Mouse (Mus musculus) liver, adult (tissue): ENCODE measurements around the gene Lin7c.

ENCODE experiments used
- GATA4 ChIP-seq: IDR thresholded peaks from 2 replicates; pipeline ENCODE4 v1.6.1; 2014; ENCODE audit warnings: mild to moderate bottlenecking, low read length; ENCODE audit not compliant: insufficient replicate concordance

The Lin7c gene

DNA sequence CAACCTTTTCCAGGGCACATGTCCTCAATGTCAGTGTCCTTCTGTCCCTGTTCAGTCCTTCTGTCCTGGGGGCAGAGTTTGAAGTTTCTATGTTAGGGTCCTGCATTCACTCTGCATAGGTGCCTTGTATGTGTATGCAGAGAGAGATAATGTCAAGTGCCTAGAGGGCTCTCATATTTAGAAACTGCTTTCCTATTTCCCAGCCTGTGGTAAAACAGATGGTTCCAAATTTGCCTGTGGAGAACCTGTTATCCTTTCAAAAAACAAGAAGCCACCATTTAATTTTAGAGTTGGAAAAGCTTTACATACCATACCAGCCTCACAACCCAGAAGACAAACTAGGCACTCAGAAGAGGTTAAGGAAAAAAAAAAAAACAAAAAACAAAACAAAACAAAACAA, 58.9 kb downstream of the Lin7c start:
- no peak for TF ChIP-seq GATA4

DNA sequence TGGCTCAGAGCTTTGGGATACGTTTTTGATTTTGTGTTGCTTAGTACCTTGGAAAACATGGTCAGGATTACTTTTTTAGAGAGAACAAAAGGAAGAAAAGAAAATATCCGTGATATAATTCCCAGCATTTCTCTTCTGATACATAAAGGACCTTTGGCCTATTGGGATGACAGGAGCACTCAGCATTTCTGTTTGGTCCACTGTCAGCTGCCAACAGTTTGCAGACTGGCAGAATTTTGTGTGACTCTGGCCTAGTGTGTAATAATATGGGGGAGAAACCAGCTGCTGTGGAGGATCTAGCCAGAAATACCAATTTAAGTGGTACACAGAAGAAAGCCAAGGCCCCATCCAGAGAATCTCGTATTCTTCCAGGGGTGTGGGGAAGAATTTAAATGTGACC, 59.7 kb downstream of the Lin7c start:
- TF ChIP-seq GATA4: no peak
